Mouse (Mus musculus) thymus, postnatal 36 days (tissue): ENCODE measurements at regions not wholly inside any gene's neighbourhood (a gene's known extent, or its start where the extent isn't known, plus 50 kb on each side); places are given as distances from the start of the nearest gene placed in this dataset.
"Not testable (repeated sequence)": the region's sequence is repeated elsewhere in the genome, so short reads cannot be mapped to it uniquely, and the experiment has no call there.

ENCODE experiments used
- DNase-seq, 2 experiments: peaks; one replicate each; pipeline ENCODE4 v3.0.0; 2022; ENCODE audit warnings: mixed read lengths in 2 of 2

GRCm38 (mm10) chr15:11463341-11463740 lies 63.9 kb upstream of the Tars start:
- no peak for DNase-seq

- not testable (repeated sequence) for DNase-seq
These were observed 62.1 kb upstream of the Tars start for GRCm38 (mm10) chr15:11461575-11461974.

- DNase-seq = no peak
These were observed 59.8 kb upstream of the Tars start for GRCm38 (mm10) chr15:11459306-11459705.

- no peak for DNase-seq
These were observed 57.8 kb upstream of the Tars start for GRCm38 (mm10) chr15:11457278-11457677.

GRCm38 (mm10) chr15:11455982-11456381 lies 56.5 kb upstream of the Tars start:
- DNase-seq = no peak

GRCm38 (mm10) chr15:11455366-11455785 lies 55.9 kb upstream of the Tars start:
- DNase-seq = no peak

GRCm38 (mm10) chr15:11453997-11454396 lies 54.5 kb upstream of the Tars start:
- DNase-seq = no peak

- DNase-seq = no peak
These were observed 52.2 kb upstream of the Tars start for GRCm38 (mm10) chr15:11451635-11452034.
